Mouse (Mus musculus) activated CD4-positive, CD25-positive, alpha-beta regulatory T cell, adult 4 months (primary cell): Measurements from ENCODE around the gene Lrrc63. TPM values are rescaled to one million over a fixed set of nuclear protein-coding genes. Genes with fewer than 3 reads are reported as not detected.

Experiments used
- polyA plus RNA-seq, 2 experiments: library from polyadenylated mRNA; unstranded; fragments of 100-300 nt; shearing (Covaris generic); gene quantifications; one replicate each; pipeline ENCODE4 v1.2.1; 2017

Lrrc63 gene
- polyA plus RNA-seq, 2 experiments from 2014 or later = not detected

Other genes with a start within 250 kb of the Lrrc63 start
- 10 to 100 TPM; 24.1 to 24.4 TPM for gene Lrch1, start 183.0 kb downstream of the Lrrc63 start, polyA plus RNA-seq
- 1 to 10 TPM in 1 of 2 experiments, under 1 TPM in 1; 0.12 to 1.3 TPM for gene Rubcnl, start 114.9 kb downstream of the Lrrc63 start, polyA plus RNA-seq
- gene Lcp1, start 220 bp upstream of the Lrrc63 start, polyA plus RNA-seq = 1,000 to 10,000 TPM; 1,354 to 1,613 TPM
- gene Cpb2, start 111.4 kb upstream of the Lrrc63 start, polyA plus RNA-seq = not detected
- gene Zc3h13, start 153.5 kb upstream of the Lrrc63 start, polyA plus RNA-seq = 10 to 100 TPM; 15.0 to 19.2 TPM